Mouse (Mus musculus): Measurements from ENCODE around the gene Ndufv2.

GRCm38 (mm10) chr17:66130371-66130770, 29.0 kb upstream of the Ndufv2 start:
- no peak for TF ChIP-seq CTCF (conservative IDR thresholded peaks at IDR 0.05; ENCODE audit: low read length)
- TF ChIP-seq NANOG (IDR thresholded peaks at IDR 0.05; ENCODE audit: borderline replicate concordance, low read length): no peak
- TF ChIP-seq POU5F1 (IDR thresholded peaks at IDR 0.05; ENCODE audit: borderline replicate concordance, low read length): no peak
